Mouse (Mus musculus): ENCODE results near the gene Gm2974.
"Not testable (repeated sequence)": the region's sequence is repeated elsewhere in the genome, so short reads cannot be mapped to it uniquely, and the experiment has no call there.

The Gm2974 gene

GRCm38 (mm10) chr14:4182491-4183210, at the start of gene Gm2974:
Gm2974 (plus strand) TSS chr14:4182576.
- DNase-seq (ENCODE audit: low read depth in 2 of 2, low spot score in 2 of 2) = not testable (repeated sequence)

- DNase-seq (ENCODE audit: low read depth in 2 of 2, low spot score in 2 of 2) = not testable (repeated sequence)
Observed at GRCm38 (mm10) chr14:4141646-4142045, 40.7 kb upstream of the Gm2974 start.

DNA sequence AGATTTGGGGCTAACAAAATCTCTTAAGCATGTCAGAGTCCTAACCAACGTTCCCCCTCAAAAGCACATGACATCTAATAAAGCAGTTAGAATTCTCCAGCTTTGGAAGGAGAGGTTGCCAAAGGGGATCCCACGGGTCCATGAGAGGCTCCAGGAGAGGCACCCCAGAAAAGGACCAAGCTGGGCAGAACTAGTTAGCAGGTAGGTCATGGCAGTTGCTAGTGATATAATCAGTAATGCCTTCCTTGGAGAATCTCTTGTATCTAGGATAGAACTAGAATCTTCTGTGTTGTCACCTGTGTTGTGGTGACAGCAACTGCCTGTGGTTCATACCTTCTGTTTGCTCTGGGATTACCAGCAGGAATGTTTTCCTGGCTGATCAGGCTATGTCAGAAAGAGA, 17.6 kb upstream of the Gm2974 start, which contains the start of gene Gm3127:
Gm3127 (plus strand) TSS at position 301 of the 400 bp plus-strand sequence.
- not testable (repeated sequence) for DNase-seq (ENCODE audit: low read depth in 2 of 2, low spot score in 2 of 2)

DNA sequence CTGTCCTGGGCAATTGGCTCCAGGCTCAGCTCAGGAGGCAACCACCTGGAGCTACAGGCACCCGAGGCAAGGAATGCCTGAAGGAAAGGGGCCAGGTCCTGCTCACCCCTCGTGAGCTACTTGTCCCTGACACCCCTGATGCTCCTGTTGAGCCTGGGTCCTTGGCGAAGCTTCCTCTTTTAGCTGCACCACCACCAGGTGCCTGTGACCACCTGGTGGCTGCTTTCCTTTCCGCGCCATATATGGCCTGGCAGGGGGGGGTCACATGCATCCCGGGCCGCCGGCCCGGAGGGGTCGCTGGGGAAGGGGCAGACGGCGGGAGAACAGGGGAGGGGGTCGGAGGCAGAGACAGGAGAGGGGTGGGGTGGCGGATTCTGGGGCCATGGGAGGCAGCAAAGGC, 346 bp upstream of the Gm2974 start:
- DNase-seq (ENCODE audit: low read depth in 2 of 2, low spot score in 2 of 2) = not testable (repeated sequence)

DNA sequence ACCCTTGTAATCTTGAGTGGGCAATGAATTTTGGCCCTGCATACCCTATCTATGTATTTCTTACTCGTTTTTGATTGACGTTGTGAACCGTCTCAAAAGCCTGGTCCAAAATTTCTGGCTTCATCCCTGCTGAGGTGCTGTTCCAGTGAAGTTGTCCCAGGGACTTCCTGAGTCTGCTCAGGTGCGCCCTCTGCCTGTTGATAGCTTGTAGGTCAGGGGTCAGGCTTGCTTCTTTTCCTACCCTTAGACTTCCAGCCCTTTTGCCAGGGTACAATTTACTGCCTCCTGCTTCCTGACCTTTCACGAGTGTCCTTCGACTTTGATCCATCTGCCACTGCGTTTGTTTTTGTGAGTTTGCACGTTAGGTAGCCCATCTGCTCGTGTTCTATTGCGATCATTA, 999 bp downstream of the Gm2974 start:
- DNase-seq (ENCODE audit: low read depth in 2 of 2, low spot score in 2 of 2) = not testable (repeated sequence)

- DNase-seq (ENCODE audit: low read depth in 2 of 2, low spot score in 2 of 2) = not testable (repeated sequence)
Observed at GRCm38 (mm10) chr14:4249331-4249730, 67.0 kb downstream of the Gm2974 start, which contains the start of gene Gm3138. Gm3138 (plus strand) TSS chr14:4249631.

All from CD8-positive naive resting alpha-beta T cell, adult 2 months (primary cell).